Mouse (Mus musculus): Measurements from ENCODE around the gene 1700029I15Rik. TPM values are rescaled to one million over a fixed set of nuclear protein-coding genes. Genes with fewer than 3 reads are reported as not detected.

The 1700029I15Rik gene
- 7.2 and 11.2 TPM in 2 replicates for polyA plus RNA-seq (2012; rRNA removed; ENCODE audit: low replicate concordance)

GRCm38 (mm10) chr2:92381901-92382588 is at the start of gene 1700029I15Rik:
Gene 1700029I15Rik (plus strand): TSS chr2:92382538.

GRCm38 (mm10) chr2:92374514-92374913 is 7.8 kb upstream of the 1700029I15Rik start, which contains the start of the genes Pex16 and Large2:
Gene Pex16 (plus strand): TSS chr2:92374676.
Gene Large2 (minus strand): TSS chr2:92374869.

DNA sequence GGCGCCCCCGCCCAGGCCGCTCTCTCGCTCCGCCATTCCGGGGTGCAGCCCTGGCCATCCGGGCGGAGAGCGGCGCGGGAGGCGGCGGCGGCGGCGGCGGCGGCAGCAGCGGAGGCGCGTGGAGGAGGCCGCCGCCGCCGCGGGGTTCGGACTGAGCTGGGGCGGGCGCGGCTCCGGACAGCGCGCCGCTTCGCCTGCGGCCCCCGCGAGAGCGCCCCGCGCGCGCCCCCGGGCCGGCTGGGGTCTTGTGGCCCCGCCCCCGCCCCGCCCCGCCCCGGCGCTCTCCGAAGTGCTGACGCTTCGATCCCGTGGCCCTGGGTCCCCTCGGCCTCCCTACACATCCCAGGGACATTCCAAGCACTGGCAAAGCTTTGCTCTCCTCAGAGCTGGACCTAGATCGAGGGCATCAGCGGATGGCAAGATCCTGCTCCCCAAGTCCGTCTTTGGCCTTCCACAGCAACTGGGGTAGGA is 18.8 kb downstream of the 1700029I15Rik start, which contains the start of gene Mapk8ip1:
Mapk8ip1 (minus strand) TSS at position 173 of the 471 bp plus-strand sequence.

DNA sequence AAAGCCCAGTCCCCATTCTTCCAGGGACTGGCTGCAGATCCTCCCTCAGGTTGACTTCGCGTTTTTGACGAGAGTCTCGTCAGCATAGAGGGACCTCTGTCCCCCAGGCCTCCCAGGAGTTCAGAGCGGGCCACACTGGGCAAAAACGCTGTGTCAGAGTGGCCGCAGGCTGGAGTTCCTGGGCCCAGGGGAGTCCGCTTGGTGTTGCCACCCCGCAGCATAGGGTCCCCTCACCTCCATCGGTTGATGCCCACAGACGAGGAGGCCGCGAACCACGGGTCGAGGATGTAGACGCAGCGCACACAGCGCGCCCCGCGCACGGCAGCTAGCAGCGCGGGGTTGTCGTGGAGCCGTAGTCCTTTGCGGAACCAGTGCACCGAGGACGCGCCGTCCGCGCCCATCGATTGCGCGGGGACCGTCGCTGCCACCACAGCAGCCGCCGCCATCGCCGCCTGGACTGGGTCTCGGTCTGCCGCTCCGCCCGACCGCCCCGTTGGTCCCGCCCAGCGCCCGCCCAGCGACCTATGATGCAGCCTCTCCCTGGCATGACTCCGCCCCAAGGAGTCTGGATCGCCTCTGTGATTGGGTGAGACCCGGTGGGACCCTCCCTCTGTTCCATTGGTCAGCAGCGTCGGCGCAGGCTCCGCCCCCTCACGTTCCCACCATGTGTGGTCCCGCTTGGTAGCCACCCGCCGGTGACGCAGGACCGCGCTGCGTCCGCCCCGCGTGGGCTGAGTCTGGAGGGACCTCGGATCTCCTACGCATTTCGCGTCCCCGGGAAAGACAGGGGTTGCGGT is 51.4 kb downstream of the 1700029I15Rik start, which contains the start of gene Cry2:
Cry2 (minus strand) TSS at position 466 of the 797 bp plus-strand sequence.

Other genes starting within 250 kb of the 1700029I15Rik start
- 152 and 304 TPM in 2 replicates for gene Pex16, start 7.9 kb upstream of the 1700029I15Rik start, polyA plus RNA-seq (2012; rRNA removed; ENCODE audit: low replicate concordance)
- gene Large2, start 7.7 kb upstream of the 1700029I15Rik start, polyA plus RNA-seq (2012; rRNA removed; ENCODE audit: low replicate concordance): 0.43 and 25.1 TPM in 2 replicates
- gene Mapk8ip1, start 18.7 kb downstream of the 1700029I15Rik start, polyA plus RNA-seq (2012; rRNA removed; ENCODE audit: low replicate concordance): 18.7 and 58.3 TPM in 2 replicates
- gene Cry2, start 51.5 kb downstream of the 1700029I15Rik start, polyA plus RNA-seq (2012; rRNA removed; ENCODE audit: low replicate concordance): 36.1 and 58.1 TPM in 2 replicates
- 23.5 and 51.6 TPM in 2 replicates for gene Slc35c1, start 78.0 kb downstream of the 1700029I15Rik start, polyA plus RNA-seq (2012; rRNA removed; ENCODE audit: low replicate concordance)
- gene Chst1, start 217.2 kb downstream of the 1700029I15Rik start, polyA plus RNA-seq (2012; rRNA removed; ENCODE audit: low replicate concordance): 63.3 and 185 TPM in 2 replicates

Measured in subcutaneous adipose tissue, adult 2 months (tissue).